Mouse (Mus musculus) embryo, embryonic 10 days (tissue): ENCODE measurements at regions not wholly inside any gene's neighbourhood (a gene's known extent, or its start where the extent isn't known, plus 50 kb on each side); places are given as distances from the start of the nearest gene placed in this dataset.
A peak's percentile ranks its signal among the peaks of the same experiment; 100 is the strongest.

ENCODE experiments used
- DNase-seq: peaks from one replicate; pipeline ENCODE4 v3.0.0-alpha.2; 2015; ENCODE audit warnings: low spot score

DNA sequence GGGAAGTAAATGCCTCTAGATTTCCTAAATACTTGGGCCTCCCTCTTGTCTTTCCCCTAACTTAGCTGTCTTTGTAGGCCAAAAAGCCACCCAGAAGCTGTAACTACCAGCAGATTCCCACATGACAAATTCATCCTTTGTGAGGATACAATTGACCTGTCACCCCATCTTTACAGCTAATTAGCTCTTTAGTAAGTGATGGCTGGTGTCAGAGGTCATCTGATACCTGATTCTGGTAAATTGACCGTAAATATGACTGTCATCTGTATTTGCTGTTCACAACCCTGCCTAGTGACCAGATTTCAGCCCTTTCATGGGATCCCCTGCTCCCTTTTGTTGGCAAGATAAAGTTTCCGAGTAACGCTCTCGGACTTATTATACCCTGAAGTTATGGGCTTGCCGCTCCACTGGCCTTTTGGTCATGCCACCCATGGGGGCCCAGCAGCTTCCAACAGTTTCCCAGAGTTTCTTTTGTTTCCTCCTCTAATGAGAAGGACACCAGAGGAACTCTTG lies 279.5 kb downstream of the Gpat3 start:
- DNase-seq, result peak; percentile 78

DNA sequence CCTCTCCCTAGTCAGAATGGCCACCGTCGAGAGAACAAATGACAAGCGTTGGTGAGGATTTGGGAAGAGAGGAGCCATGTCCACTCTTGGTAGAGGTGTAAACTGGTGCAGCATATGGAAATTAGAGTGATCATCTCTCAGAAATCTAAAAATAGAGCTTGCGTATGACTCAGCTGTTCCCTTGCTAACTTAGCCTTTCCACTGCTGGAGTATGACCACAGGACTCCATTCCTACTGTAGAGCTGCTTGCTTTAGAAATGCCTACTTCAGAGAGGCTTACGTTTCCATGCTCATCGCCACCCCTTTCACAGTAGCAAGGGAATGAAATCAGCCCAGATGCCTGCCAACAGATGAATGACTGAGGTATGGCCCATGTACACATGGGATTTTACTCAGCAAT lies 277.4 kb downstream of the Gpat3 start:
- no peak for DNase-seq

DNA sequence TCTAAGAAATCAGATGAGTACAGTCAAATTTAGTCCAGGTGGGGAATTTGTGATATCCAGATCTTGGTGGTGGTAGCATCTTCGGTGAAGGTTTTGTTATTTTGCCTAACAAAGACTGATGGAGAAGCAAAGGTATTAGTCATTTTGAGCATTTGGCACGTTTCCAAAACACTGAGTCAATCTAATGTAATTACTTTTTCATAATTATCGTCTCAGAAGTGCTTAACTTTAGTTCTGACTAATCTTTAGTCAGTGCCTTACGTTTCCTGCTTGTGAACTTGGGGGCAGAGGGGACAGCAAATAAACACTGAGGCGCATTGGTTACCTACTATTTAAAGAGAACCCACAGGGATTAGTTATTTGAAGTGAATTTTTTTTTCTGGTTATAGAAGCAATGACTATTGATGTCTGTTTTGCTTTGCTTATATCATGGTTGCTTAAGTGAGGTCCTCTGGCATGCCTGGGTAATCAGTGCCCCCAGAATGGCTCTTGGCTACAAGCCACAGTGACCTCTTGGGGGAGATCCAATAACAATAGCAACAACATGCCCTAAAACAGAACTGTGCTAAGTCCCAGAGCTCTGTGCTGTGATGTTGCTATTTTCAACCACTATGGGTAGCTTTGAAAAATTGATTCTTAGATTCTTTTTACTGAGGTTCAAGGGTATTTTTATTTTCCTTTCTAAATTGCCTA lies 275.1 kb downstream of the Gpat3 start:
- DNase-seq, result no peak

DNA sequence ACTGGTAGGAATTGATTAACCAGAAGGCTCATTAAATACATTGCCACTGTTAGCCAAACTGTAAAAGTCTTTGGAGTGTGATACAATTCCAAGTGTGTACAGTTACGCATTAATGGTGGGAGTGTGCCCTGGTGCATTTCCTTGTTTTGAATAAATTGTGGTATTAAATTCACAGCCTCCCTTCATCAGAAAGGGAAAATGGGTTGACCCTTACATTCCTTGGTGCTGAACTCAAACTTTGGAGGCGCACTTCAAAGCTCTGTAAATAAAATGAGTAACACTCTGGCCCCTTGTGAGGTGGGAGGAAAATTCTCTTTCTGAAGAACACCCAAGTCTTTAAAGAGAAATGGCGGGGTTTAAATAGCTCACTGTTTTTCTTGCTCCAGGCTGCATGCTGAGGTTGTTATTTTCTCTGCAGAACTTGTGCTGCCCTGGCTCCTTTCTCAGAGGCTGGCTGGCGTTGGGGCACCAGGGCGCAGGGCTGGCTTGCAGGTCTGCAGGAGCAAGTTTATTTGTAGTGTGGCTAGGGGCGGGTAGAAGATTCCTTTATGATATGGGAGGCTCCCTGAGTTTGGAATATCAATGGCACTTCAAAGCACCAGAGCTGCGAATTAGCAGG lies 266.7 kb downstream of the Gpat3 start:
- peak; percentile 14 for DNase-seq

DNA sequence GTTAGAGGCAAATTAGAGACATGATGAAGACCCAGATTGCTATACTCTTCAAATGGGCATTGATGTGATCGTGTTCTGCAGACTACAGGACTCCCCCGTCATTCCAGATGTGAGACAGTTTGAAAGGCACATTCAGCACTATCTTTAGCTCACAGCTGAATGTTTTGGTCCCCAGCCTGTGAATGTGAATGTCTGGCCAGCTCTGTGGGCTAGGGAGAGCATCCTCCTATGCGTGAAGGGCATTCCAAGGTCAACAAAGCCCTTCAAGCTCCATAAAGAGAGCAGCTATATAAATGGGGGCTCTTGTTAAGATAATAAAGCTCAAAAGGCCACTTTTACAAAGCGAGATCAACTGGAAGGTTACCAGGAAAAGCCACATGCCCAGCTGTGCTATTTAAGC lies 266.1 kb downstream of the Gpat3 start:
- no peak for DNase-seq

DNA sequence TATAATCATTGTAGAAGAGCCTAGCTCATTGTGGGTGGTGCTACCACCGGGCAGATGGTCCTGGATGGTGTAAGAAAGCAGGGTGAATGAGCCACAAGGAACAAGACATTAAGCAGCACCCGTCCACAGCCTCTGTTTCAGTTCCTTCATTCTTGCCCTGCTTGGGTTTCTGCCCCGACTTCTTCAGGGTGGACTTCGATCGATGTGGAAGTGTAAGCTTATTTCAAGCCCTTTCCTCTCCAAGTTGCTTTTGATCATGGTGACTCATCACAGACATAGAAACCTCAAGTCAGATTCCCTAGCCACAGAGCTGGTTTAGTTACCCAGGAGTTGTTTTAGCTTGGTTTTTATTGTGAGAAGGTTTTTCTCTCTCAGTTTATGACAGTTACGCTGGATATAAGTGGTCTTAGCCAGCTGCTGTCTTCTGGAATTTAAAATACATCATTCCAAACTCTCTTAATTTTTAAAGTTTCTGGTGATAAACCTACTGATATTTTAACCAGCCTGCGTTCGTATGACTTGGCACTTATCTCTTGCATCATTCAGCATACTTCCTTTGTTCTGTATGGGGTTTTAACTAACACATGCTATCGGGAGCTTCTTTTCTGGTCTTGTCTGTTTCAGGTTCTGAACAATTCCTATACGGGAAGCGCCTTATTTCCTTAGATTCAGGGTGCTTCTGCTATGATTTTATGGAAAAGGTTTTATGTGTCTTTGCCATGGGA lies 255.6 kb downstream of the Gpat3 start:
- DNase-seq, result no peak

DNA sequence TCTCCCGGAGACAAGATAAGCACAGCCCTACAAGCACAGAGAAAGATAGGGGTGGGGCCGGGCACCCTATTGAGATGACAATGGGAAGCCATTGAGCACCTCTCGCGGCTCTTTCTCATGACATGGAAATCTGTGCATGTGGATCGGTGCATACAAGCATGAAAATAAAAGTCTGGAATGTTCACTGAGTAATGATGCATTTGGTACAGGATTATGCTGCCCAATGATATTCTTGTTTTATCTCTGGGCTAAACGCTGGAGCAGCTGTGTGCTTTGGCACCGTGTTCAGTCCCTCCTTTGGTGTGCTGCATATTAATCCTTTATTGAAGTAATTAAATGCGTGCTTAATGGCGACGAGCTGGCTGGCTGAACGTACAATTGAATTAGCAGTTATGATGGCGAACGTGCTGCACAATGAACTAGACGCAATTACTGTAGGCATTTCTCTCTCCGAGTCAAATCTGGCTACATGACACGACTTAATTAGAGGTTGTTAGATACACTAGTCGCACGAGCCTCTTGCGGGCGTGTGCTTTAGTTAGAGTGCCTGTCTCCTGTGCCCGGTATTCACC lies 245.6 kb downstream of the Gpat3 start:
- DNase-seq, result no peak

DNA sequence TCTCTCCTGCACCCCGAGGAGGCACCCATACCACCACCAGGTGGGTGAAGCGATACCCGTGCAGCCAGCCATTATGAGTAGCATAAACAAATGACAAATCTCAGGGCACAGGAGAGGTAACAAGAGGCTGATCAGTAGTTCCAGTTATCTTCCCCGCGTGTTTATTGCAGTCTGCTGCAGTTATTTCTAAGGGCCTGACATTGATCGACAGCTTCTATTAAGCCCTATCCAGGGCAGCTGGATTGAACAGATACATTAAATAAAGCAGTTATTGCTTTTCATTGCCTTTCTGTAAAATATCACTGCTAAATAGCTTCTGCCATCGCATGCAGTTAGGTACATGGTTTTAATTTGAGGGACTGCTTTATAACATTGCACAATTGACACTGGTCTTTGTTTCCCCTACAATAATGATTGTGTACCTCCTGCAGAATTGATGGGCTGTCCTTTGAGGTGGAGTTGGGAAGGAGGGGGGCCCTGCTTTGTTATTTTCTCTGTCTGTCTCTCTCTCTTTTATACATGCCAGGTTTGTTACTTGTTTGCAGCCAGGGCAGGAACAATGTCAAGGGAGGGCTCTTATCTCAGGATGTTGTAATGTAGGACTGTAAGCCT lies 245.0 kb downstream of the Gpat3 start:
- DNase-seq, result no peak

DNA sequence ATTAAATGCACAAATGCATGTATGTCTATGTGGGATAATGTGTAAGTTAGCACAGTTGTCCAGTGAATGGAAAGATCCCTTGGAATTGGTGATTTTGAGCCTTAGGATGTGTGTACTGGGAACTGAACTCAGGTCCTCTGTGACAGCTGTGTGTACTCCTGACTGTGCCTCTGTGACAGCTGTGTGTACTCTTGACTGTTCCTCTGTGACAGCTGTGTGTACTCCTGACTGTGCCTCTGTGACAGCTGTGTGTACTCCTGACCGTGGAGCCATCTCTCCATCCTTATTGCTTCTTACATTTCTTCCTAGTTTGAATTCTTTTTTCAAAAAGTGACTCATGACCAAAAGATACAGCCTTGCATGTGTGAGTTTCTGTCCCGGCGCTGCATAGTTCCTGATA lies 239.7 kb downstream of the Gpat3 start:
- DNase-seq, result no peak

DNA sequence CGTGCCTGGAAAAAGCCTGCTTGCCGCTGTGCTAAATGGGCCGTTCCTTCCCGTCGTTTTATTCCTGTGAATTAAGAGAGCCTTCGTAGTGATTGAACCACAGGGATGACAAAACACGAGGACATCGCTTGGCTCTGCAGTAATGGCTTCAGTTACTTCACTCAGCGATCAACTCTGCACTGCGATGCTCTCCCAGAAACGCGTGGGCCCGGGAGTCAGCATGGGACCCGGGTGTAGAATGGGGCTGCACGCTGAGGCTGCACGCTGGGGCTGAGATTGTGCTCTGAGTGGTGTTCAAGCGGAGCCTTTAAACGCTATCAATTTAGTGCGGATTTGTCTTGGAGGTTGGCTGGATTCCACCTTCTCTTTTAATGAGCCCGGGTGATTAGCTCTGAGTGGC lies 237.1 kb downstream of the Gpat3 start:
- no peak for DNase-seq

DNA sequence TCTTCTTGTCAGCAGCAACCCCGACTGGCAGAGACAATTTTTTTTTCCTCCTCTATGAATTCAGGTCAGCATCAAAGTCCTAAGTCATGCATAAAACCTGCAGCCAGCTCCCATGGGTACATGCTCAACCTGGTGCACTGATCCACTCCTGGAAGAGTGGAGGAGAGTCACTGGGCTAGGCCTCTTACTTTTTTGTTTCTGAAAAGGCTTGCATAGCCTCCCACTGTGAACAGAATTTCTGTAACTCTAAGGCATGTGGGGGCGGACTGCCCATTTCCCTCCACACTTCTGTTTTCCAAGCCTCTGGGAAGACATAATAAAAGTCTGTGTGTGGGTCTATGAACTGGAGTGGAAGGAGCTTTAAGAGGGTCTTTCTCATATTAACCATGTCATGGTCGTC lies 218.8 kb downstream of the Gpat3 start:
- DNase-seq, result no peak

DNA sequence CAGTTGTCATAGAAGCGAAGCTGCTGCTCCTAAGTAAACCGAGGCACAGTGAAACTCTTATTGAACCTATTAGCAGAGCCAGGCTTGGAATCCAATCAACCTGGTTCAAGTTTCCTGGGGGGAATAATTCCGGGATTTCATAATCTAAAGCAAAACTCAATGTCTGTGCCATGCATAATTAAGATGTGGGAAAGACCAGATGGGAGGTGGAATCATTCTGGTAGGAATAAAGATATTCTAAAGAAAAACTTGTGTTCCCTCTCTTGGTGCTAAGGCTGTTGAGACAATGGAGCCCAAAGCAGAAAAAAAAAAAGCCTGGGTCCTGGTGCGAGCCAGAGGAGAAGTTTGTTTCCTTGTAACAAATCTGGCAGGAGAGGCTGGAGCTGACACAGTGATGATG lies 217.7 kb downstream of the Gpat3 start:
- DNase-seq, result no peak

DNA sequence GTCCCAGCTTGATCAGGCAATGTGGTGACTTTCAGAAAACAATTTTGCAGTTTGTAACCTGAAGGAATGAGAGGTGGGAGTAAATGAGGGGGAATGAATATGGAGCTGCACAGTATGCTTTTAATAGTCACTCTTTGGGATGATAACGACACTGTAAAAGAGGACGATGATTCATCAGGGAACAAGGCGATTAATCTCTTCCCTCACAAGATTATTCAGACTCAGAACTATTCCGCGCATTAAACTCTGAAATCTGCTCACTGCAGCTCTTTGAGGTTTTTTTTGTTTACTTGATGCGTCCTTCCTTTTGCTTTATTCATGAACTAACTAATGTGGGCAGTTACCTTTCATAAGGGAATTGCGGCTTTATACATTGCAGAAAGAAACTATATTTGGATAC lies 206.1 kb downstream of the Gpat3 start:
- DNase-seq, result no peak

DNA sequence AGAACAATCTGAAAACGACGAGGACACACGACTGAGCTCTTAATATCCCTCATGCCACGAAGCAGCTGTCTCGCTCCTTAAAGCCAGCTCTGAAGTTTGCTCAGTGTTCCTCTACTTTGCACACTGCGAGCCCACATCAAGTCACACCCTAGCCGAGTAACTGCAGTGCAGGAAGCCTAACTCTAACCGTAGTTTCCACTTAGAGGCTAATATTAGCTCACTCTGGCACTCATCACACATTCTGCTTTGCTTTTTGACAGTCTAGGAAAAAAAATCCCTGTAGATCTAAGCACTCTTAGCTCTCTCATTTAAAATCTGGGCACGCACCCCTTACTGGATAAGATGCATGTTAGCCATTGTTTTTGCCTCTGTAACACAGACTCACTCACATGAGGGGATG lies 195.0 kb downstream of the Gpat3 start:
- no peak for DNase-seq

DNA sequence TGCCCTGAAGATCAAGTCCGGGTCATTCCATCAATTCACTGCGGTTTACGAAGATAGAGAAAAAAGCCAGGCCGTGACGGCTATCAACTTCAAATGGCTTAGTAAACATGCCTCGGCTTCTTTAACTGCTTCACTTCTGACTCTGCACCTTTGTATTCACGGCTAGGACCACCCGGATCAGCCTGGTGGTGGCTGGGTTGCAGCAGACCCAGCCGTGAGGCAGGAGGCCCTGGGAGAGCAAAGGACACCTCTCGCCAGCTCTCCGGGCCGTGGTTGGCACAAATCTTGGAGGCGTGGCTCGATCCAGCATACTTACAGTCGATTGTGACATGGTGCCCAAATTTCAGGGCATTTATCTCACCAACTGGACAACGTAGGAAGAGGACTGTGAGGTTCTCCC lies 187.5 kb downstream of the Gpat3 start:
- DNase-seq, result no peak

DNA sequence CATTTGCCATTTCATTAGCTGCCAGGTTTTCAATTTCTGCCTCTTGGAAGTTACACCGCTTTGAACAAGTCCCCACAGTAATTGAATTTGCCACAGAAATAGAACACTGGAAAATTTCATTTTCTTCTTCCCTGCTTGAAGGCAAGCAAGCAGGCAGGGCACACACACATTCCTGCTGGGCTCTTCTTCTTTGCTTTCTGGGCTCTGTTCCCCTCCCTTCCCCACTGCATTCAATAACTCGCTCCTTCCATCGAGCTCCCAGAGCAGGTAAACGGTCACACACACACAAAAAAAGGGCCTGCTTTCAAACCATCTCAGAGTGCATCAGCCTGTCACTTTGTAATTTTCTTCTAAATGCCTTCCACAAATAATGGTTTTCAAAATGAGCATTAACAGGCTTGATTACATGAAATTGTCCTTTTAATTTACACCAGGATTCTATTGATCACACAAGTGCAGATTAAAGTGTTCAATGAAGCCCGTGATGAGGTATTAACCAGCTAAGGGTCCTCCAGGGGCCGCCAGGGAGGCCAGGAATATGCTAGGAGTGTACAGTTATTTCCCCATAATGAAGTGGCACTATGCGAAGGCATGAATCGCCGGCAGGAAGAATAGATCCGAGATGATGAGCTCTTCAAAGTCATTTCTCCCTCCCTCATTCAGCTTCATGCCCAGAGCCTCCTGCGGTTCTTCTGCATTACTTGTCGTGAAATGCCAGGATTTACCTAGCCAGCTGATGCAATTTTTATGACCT lies 186.8 kb downstream of the Gpat3 start:
- DNase-seq, result no peak

DNA sequence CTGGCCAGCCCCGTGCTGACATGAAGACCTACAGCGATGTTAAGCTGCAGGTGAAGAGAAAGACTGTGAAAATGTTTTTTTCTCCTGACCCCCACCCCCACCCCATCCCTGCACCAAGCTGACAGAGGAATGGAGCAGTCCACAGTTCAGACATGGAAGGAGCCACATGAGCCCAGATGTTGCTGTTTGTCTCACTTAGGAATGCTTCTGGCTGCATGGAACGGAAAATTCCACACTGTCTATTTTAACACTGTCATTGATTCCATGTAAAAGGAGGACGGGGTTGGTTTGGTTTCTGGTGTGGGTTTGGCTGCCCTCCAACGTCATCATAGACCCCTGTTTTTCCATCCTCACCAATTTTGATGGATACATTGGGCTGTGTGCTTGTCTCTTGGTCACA lies 179.3 kb downstream of the Gpat3 start:
- no peak for DNase-seq

DNA sequence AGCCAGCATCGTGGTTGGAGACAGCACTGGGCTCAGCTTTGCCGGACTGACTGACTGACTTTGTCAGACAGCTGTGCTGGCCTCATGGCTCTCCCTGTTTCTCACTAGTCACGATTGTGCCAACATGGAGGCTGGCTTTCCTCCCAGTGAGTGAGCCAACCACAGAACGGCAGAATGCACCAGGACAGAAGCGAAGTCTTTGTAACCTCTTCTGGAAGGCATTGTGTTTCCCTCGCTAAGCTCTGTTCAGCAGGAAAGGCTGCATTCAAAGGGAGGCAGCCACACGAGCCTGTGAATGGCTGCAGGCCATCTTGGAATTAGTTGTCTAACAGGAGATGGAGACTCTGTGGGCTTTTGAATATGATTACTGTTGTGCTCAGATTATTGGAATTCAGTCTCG lies 178.3 kb downstream of the Gpat3 start:
- DNase-seq, result no peak

DNA sequence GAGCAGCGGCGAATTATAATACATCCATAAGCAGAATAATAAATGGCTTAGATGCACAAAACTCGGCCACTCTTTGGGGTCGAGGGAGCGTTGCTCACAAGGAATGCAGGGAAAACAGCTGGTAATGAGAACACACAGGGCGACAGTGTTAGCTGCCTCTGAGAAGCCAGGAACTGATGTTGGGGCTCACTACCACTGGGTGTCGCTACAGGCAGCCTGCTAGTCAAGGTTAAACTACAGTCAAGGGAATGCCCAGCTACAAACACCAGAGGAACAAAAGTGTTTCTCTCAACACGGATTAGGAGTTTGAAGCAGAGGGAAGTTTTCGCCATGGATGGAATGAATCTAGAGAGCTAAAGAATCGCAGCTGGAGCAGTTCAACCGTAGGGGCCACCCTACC lies 175.3 kb downstream of the Gpat3 start:
- DNase-seq, result peak; percentile 95

DNA sequence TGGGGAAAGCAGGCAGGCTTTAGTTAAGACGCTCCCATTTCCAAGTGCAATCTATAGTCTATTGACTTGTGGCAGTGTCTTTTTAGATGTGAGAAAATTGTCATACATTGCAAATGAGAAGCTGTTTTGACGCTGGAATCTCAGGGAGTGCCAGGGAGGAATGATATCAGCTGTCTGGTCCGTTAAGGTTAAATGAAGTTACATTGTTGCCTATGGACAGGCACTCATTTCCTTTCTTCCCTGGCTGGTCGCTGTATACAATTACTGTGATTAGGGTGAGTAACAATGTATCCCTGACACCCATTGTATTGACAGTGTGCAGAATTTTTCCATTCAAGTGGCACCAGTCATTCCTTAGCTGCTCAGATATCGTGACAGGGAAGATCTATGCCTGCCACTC lies 168.3 kb downstream of the Gpat3 start:
- DNase-seq, result no peak

DNA sequence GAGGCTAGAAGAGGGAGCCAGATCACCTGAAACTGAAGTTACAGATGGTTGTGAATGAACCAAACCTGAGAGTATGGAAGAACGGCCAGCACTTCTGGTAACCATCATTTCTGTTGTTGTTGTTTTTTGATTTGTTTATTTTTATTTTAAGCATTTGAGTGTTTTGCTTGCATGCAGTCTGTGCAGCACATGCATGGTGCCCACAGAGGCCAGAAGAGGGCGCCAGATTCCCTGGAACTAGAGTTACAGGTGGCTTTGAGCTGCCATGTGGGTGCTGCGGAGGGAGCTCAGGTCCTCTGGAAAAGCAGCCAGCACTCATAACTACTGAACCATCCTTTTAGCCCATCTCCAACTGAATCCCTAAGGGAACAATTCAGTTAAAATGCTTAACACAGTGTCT lies 159.7 kb downstream of the Gpat3 start:
- no peak for DNase-seq

DNA sequence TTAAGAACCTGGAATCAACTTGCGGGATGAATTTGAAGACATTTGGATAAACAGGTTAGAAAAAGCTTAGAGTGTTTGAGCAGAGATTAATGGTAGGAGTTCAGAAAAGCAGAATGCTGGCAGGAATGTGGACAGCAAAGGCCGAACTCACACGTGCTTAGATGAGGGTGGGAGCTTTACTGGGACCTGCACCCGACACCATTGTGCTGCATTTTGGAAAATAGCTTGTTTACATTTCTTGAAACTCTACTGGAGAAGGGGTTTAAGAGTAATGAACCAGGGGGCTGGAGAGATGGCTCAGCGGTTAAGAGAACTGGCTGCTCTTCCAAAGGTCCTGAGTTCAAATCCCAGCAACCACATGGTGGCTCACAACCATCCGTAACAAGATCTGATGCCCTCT lies 154.9 kb downstream of the Gpat3 start:
- no peak for DNase-seq
